Mouse (Mus musculus): ENCODE data around the gene St5.

St5 gene

DNA sequence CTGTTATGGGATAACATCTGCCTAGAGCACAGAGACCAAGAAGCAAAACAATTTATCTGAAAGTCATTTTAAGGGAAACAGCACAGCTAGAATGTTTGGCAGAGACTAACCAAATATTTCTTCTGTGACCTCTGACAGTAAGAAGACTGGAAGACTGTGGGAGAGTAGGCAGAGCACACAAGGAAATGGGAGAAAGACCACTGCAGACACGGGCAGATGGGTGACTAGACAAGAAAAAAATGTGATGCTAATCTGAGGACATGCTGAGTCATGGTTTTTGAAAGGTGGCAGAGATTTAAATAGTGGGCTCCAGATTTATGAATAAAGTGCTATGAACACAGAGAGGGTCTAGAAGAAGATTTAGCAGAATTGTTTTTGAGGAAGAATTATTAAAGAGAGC, 61.4 kb downstream of the St5 start:
- DNase-seq (ENCODE audit: low read depth, low spot score) = no peak

DNA sequence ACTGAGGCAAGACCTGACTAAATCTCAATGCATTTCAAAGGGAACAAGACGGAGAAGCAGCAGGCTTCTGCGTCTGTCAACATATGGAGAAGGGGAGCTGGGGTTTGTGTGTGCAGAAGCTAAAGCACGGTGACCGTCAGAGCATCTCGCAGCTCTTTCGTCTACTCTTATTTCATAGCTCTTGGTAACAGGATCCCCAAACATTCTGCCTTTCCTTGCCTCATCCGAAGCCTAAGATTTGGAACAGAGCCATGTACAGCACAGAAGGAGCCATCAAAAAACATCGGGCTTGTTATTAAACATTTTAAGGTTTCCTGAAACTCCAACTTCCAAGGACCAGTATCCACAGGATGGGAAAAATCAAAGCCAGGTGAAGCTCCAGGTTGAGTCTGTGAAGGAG, 62.3 kb downstream of the St5 start:
- DNase-seq (ENCODE audit: low read depth, low spot score) = no peak

DNA sequence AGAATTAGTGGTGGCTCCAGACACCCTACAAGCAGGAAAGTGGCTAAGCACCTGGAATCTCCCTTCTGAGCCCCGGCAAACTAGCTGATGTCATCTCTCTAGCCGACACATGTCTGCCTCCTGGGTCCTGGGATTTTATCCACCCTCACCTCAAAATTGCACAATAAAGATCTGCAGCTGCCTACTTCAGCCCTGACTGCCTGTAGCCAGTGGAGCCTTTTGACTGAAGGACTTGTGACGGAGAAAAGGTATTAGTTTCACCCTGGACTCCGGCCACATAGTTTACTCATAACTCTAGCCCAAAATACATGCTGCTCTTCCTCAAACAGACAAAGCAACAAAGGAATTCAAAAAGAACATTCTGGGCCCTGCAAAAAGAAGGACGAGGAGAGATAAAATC, 66.0 kb downstream of the St5 start:
- no peak for DNase-seq (ENCODE audit: low read depth, low spot score)

DNA sequence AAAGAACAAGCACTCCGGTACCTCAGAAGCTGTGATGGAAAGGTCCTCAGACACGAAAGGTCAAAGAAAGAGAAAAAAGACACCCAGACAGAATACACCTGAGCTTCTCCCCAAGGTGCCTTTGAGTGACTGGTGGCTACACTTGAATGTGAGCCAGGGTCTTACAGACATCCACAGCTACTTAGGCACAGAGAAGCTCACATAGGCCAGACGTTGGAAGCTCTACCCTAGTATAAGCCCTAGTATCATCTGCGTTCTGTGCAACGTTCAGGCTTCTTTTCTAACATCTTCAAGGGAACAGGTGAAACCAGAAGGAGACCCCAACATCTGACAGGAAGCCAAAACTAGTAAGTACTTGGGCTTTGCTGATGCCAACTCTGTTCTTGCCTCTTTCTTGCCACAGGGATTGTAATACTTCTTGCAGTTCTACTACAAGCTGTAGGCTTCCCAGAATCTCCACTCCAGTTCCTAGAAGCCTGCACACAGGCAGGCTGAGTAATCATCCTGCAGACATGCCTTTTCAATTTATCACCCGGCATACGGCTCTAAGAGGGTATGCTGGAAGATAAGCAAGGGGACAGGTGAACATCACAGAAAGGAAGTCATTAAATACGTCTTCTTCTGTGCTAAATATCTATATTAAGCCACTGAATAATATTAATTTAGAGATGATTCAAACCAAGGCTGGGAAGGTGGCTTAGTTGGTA, 67.2 kb downstream of the St5 start:
- no peak for DNase-seq (ENCODE audit: low read depth, low spot score)

DNA sequence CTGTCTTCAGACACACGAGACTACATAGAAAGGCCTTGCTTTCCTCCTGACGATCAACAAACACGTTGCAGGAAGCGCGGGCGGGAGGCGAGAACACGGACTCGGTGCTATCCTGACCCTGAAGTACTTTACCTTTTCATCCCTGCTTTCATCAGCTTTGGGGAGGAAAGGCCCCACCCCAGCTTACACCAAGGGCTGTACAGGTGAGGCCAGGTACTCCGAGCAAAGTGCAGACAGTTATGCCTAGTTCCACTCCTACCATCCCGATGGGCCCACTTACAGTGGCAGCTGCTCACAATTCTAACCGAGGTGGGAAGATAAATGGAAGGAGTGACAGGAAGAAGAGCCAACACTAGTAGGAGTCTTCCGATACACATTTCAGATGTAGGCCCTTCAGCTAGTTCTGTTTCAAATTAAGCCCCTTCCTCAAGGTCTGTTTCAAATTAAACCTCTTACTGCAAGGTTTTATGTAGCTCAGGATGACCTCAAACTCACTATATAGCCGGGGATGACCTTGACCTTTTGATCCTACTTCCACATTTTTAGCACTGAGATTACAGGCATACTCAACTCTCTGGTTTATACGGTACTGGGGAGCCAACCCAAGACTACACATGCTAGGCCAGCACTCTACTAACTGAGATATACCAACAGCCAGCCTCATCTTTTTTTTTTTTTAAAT, 69.9 kb downstream of the St5 start:
- no peak for DNase-seq (ENCODE audit: low read depth, low spot score)

DNA sequence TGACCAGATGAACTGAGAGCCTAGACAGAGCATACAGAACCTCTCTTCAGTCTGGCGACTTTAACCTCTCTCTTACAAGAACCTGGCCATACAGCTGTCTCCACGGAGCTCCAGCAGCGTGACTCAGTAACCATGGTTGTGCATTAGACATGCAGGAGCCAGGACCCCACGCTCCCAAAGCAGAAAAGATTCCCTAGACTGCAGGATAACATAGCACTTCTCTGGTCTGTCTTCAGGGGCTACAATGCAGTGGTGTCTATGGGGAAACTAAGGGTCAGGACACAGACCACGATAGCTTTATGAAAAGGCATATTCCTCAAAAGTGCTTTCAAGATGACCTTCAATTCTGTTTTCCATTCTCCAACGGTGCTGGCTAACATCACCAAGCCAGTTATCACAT, 72.1 kb downstream of the St5 start:
- no peak for DNase-seq (ENCODE audit: low read depth, low spot score)

DNA sequence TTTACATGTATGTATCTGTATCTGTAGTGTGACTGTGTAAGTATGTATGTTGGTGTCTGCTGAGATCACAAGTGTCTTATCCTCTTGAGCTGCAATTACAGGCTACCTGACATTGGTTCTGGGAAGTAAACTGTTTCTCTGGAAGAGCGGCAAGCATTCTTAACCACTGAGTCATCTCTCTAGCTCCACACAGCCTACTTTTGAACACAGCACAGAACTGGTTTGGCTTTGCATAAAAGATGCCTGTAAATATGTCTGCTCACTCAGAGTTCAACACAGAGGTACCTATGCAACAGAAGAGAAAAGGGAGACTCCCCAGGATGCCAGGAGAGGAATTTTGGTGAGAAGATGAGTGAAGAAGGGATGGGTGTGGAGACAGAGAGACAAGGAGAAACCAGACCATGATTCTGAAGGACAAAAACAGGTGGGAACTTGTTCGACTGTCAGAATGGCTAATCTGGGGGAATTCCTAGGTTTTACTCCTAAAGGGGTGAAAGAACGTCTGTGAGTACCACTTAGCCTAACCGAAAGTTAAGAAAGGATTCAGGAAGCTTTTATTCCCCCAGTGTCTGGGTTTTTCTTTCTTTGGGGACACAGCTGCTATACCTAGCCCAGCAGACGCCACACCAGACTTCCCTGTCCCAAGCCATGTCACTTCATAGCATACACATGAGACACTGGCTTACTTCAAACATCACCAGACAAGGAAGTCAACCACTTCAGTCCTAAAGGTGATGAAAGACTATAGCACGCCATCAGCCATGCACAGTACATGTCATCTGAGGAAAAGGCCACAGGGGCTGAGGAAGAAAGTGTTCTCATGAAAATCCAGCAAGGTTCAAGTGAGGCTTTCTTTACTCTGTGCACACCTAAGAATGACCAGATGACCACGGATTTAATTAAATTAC, 73.3 kb downstream of the St5 start:
- no peak for DNase-seq (ENCODE audit: low read depth, low spot score)

DNA sequence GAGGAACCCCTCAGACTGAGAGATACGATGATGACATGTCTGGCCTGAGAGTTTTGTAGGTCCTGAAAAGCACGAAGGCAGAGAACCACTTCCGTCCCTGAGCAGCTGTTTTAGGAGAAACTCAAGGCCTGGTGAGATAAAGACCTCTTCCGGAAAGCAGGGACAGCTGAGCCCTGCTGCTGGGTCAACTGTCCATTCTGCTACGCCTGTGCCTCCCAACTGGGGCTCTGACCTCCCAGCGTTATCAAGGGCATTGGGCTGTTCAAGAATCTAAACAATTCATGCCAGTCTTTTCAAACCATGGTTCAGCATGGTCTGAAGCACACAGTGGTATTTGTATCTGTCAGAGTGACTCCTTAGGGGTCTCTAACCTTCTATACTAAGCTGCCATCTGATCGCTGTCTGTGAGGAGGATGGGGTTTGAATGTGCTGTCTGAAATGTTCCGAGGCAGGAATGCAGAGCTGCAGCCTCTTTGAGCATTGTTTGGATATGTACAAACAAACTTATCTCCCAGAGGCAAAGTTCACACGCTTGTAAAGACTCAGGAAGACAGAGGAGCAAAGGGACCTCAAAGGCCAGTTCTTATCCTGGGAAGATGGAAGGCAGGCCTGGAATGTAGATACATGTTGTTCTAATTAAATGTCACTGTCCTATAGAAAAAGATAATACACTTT, 74.3 kb downstream of the St5 start:
- no peak for DNase-seq (ENCODE audit: low read depth, low spot score)

DNA sequence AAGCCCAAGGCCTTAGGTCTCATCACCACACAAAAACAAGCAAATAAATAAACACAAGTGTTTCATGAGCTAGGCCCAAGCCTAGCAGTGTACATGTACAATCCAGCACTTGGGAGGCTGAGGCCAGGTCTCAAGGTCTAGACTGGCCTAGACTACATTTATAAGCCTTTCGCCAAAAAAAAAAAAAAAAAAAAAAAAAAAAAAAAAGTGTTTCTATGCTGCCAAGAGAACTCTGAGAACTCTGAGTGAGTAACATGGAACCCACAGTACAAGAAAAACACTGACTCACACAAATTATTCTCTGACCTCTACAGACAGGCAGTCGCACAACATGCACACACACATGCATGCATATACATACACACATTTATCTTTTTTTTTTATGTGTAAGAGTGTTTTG, 75.6 kb downstream of the St5 start:
- no peak for DNase-seq (ENCODE audit: low read depth, low spot score)

DNA sequence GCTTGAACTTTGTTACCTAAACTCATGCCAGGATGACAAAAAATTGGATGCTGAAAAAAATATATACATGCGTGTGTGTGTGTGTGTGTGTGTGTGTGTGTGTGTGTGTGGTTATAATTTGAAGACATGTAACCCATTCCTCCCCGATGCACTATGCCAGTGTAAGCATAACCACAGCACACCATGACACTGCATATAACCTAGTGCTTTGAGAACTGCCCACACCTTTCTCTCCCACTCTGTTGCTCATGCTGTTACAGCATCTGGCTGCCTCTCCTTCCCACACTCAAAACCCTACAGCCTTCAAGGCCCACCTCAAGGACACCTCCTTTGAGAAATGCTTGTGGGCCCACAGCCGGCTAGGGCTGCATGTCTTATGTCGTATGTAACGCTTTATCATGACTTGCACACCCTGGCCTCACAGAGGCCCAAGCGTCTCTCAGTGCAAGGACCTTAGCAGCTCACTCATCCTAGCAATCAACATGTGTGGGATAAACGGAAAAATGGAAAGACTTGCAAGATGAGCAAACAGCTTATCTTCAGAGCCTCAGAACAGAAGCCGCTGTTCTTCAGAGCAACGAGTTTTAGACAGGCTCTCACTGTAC, 81.1 kb downstream of the St5 start:
- DNase-seq (ENCODE audit: low read depth, low spot score) = no peak

DNA sequence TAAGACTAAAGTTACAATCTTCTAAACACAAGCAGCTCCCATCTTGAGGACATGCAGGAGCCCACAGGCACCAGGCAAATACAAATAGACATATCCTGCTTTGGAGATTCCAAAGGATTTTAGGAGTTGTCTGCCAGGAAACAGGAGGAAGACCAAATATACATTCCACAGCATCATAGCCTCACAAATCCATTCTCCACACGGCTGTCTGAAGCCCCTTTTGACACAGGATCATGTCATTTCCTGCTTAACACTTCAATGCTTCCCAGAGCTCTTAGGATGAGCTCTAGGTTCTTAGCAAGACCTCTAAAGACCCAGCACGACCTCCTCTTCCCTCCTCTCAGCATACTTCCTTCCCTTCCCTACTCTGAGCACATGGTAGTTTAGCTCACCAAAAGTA, 82.4 kb downstream of the St5 start:
- no peak for DNase-seq (ENCODE audit: low read depth, low spot score)

DNA sequence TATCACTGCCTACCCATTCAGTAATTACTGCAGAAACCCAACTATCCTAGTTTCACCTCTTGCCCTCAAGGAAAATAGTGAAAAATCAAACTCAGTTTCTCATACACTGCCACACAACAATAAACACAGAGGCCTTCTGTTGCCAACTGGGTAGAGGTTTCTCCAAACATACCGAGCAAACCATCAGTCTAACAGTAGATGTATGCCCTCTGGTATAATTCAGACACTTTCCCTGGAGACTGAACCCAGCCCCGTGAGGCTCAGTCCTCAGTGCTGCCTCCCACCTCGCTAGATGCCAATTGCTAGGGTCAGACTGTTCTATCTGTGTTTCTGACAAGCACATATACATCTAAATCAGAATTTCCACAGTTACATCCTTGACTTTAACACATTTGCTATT, 83.1 kb downstream of the St5 start:
- no peak for DNase-seq (ENCODE audit: low read depth, low spot score)

DNA sequence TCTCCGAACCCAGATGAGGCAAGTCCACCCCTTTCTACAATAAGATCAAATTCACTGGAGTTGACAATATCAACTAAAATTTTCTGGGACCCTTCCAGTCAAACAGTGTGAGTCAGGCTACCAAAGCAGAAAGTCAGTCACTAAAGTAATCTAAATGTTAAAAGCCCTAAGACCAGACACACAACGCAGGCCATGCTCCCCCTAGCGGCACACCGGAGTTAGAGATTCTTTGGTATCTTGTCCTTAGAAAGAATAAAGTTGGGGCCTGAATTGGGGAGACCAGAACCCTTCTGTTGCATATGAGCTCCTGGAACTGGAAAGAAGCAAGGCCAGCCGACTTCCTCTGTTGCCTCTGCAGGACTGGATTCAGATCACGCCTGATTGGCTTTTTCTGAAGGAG, 84.7 kb downstream of the St5 start:
- no peak for DNase-seq (ENCODE audit: low read depth, low spot score)

DNA sequence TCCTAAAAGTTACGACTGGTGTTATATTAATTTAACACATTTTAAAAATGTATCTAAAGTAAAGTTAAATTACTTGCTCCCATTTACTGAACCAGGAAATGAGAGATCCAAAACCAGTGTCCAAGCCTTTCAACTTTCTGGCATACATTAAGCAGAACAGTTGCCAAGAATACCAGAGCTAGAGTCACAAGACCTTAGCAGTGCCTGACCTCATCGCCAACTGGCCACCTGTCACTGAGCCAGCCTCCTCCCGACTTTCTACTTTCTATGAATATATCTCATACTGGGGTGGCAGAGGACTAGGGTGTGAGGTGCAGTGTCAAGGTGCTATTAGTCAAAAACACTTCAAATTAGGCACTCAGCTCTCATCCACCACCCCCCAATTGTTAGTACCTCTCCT, 85.6 kb downstream of the St5 start:
- no peak for DNase-seq (ENCODE audit: low read depth, low spot score)

DNA sequence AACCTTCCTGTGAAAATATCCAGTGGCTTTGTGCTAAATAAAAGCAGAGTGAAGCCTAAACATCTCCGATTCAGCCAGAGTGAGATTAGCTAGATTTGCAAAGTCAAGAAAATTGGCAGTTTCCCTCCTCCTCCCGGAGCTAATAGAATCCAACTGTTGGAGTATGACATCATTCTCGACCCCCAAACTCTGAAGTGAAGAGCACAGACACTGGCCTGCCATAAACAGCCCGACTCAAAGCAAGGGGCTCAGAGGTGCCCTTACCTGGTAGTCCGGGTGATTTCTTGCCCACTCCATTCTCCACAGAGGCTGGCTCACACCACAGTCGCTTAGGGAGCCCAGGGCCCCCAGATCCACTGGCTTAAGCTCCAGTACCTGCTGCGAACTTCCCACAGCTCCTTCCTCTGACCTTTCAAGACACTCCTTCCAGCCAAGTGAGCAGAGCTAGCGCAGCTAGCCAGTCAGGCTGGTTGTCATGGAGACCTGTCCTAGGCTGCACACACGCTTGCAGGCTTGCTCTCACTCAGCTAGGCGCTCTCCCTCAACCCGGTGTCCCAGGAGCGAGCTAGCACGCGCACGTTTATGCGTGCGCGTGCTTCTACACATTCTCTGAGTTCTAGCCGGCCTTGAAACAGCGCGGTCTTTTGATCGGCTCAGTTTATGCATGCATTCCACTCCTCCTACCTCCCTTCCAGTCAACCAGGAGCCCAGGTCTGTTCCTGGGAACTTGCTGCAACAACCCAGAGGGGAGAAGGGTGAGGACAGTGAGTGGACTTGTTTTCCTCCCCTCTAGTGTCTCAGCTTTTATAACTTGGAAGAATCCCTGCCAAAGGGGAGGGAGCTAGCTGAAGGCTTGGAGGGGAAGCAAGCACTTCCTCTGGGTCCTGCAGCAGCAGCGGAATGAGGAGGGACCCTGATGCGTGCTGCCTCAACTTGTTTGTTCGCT, 87.1 kb downstream of the St5 start:
- peak; percentile 67 for DNase-seq (ENCODE audit: low read depth, low spot score)

DNA sequence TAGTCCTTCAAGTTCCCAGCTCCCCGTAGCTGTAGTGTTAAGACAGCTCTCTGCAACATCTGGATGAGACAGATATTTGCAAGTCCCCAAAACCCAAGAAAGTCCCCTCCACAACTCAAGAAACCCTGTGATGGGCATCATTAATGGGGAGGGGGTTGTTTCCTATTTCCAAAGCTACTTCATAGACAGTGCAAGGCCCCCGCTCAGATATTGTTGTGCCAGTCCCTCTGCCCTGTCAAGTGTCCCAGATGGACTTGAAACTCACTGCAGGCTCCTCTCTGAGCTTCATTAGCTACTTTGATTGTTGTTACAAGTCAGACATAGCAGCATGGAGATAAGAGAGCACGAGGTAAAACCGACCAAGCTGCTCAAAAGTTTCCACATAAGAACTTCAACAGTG, 87.8 kb downstream of the St5 start:
- no peak for DNase-seq (ENCODE audit: low read depth, low spot score)

DNA sequence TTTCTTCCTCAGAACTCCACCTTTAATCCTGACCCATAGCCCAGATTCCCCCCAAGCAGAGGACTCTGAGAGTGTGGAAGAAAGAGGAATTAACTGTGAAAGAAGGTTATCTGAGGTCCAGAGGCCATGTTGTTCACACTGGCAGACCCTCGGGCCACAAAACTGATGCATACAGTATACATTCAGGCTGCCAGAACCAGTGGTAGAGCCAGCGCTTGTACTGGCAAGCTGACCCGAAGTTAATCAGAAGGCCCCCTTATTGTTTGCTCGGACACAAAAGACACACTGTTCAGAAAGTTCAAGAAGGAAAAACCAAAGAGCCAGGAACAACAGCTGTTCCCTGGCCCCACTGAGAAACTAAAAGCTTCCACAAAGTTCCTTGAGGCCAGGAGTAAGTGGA, 88.5 kb downstream of the St5 start:
- no peak for DNase-seq (ENCODE audit: low read depth, low spot score)

DNA sequence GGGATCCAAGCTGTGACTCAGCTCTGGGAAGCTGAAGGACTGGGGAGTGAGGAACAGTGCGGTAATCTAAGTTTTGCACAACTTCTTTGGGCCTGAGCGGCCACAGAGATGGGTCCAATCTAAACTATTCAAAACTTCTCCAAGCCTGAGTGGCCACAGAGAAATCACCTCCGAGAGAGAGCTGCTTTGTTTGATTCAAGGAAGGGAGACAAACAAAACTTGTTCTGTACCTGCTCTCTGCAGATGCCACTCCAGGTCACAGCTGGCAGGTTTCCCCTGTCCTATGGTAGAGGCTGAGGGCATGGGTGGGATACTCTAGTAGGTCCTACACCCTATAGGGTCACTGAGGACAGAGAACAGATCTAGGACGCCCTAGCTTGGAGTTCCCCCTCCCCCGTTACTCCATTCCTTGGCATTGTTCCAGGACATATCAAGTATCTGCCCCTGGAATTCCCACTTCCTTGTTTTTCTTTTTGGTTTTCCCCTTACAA, 89.8 kb downstream of the St5 start:
- DNase-seq (ENCODE audit: low read depth, low spot score) = no peak

DNA sequence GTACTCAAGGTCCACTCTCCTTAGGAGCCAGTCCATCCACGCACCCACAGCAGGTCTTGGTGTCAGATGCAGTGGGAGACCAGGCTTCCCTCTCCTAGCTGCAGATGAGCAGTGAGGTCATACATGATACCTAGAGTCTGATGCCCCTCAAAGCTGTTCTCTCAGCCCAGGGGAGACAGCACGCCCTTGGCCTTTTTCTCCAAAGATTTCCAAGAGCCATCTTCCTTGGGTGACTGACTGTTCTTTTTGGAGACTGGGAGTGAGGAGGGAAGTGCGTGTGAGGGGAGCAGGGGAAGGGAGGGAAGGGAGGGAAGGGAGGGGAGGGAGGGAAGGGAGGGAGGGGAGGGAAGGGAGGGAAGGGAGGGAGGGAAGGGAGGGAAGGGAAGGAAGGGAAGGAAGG, 90.4 kb downstream of the St5 start:
- no peak for DNase-seq (ENCODE audit: low read depth, low spot score)

DNA sequence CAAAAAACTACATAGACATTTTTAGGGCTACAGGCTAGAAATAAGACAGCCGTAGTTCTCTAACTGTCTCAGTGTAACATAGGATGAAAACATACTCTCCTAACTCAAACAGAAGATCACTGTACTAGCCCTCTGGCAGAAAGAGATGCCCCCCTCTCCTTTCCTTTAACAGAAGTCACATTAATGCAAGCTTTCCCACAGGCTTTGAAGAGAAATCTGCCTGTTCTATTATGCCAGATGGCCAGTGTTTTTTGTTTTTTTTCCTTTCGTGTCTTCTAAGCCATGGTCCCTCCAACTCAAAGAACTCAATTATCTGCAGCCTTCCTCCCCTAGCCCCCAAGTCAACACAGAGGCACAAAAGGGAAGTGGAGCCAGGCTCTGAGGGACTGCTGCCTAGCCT, 90.9 kb downstream of the St5 start:
- DNase-seq (ENCODE audit: low read depth, low spot score) = no peak

All from telencephalon, adult 2 months (tissue).